Mouse (Mus musculus): Measurements from ENCODE around the gene Ift46.
A peak's percentile ranks its signal among the peaks of the same experiment; 100 is the strongest.

Ift46 gene

DNA sequence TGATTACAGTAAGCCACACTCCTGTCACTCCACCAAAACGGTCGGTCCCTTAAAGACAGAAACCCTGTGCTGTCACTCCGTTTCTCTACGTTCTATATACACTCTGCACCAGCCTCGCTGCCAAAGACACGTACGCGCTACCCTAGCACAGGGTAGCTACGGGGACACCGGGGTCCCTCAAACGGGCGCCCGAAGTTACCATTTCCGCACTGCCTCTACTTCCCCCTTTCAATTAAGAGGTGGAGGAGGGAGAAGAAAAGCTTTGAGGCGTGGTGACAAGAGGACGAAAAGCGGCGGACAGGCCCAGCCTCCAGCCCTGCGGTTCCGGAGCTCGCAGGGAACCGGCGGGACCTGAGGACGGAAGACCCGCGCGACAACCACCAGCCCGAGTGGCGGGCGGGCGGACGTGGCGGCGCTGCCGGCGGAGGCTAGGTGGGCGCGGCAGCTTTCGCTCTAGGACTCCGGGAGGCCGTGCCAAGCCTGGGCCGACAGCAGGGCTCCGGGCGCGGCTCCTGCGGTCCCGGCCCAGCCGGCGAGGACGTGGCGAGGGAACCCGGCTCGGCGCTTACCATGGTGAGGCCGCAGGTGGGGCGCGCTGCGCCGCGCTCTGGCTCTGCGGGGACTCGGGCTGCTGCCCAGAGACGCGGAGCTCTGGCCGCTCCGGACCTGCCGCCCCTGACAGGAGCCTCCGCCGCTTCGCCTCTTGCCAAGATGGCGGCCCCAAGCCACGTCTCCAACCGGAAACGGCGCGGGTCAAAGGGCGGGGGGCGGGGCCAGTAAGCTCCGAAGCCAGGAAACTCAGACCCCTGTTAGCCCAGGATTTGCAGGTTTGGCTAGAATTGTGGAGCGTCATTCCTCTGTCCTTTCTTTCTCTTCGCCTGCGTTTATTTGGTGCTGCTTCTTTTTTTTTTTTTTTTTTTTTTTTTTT, at the start of gene Ift46, which contains the start of gene Arcn1:
Gene Ift46 (plus strand): TSS at position 808 of the 928 bp plus-strand sequence.
Gene Arcn1 (minus strand): TSS at position 745 of the 928 bp plus-strand sequence.
- peak; percentile 96 for DNase-seq (ENCODE audit: inconsistent ontology term)

DNA sequence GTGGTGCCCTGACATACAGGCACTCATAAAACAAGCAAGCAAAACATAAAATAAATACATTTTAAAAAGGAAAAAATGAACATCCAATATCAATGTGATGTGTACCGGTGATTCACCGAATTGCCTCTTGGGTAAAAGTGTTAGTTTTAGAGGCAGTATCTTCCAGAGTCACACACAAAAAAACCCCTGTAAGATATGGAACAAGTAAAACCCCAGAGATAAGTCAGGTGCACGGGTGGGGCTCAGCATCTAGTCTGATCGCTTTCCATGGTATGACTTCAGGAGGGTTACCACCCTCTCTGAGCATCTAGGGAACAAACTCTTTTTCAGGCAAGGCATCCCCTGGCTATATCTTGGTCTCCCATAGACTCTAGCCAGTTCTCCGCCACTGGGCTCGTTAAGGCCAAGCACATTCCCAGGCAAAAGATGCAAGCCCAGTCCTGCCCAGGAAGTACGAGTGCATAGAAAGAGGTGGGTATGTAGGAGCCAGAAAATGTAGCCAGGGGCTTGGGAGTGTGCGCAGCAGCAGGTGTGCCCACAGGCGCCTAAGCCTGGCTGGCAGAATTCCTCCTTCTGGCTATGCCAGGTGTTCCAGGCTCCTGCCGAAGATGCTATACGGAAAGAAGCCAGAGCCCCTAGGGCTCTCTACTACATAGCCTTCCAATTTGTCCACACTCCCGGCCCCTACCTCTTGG, 48.6 kb upstream of the Ift46 start:
- no peak for DNase-seq (ENCODE audit: inconsistent ontology term)

DNA sequence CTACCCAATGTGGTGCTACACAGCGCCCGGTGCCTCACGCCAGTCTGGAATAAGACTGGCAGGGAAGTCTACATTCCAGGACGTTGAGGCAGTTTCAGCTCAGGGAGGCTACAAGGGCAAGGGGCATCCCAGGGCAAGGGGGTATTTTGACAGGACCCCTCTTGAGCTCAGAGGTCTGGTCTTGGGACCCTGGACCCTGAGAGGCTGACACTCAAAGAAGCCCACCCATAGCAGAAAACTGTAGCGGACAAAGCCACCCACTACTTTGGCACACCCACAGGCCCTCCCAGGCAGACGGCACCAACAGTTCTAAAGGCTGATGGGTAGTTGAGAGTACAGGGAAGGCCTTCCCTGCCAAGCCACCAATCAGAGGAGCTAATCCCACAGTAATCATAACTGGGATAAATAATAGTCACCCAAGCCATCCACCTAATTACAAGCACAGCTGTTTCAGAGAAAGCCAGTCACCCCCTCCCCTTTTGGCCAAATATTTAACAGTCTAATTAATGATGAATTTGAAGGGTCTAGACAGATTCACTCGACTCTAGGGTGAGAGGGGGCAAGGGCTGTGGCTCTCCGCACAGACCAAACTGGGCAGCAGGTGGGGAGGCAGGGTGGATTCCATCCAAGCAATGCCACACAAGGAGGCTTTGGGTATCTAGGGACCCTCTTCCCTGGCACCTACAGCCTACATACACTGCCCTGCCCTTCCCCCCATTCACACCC, 47.9 kb upstream of the Ift46 start:
- peak; percentile 69 for DNase-seq (ENCODE audit: inconsistent ontology term)

DNA sequence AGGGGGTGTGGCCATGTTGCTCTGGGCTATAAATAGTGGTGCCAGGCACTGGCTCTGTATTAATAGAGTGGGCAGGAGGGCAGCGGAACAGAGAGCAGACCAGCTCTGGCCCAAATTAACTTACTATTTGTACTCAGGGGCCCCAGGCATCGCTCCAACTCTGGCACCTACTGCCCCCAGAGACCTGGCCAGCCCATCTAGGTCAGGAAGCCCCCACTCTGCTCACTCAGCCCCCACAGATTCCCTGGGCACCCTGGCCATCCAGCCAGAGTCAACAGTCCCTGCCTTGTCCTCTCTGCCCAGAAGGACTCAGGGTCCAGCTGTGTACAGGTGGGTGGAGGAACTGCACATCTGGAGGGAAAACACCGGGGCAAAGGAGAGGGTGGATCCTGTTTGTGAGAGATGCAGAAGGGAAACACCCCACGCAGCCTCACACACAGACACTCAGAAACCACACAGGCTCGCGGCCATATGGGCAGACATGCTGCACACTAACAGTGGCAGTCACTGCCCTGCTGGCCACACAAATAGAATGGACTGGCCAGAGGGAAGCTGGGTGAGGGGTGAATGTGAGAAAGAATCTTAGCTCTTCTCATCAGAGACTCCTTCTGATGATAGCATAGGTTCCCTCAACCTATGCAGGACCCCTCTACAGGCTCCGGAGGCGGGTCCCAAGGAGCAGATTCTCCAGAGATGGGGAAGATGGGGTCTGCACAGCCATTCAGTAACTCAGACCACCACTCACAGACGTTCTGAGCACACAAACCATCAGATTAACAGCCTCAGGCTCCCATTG, 47.2 kb upstream of the Ift46 start:
- no peak for DNase-seq (ENCODE audit: inconsistent ontology term)

DNA sequence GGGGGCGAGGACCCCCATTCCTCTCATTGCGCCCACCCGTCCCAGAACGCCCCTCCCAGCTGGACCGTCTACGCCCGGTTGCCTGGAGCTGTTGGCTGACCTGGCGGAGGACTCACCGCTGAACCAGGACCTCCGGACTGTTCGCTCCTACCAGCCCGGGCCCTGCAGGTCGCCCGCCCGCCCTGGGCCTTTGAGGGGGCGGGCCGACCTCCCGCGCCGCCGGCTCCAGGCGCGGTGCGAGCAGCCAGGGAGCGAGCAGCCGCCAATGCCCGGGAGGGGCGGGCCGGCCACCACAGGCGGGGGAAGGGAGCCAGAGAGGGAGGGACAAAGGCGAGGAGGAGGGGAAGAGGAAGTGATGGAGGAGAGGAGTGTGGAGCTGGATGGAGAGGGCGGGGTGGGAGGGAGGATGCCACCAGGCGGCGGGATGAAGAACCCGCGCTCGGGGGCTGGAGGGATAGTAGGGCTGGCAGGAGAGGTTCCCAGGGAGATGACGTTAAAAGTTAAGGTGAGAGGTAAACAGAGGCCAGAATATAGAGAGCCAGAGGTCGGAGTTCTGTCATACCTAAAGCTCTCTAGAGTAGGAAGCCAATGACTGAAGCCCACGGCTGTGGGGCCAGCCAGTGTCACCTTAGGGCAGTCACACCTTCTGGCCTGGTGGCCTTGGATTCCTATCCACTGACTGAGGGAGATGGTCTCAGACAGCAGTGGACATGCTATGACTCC, 46.4 kb upstream of the Ift46 start:
- peak; percentile 97 for DNase-seq (ENCODE audit: inconsistent ontology term)

DNA sequence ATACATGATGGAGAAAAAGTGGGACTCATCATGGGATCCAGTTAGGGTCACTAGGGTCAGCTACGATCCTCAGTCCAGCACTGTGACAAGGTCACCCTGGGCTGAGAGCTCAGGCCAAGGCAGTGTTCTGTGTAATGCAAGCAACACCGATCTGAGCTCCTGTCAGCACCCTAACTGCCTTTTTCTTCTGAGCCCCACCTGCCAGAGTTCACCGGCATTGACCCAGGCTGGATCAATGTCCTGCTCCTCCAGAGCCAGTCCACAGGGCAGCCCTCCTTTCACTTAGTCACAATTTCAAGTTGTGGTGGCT, 45.9 kb upstream of the Ift46 start:
- DNase-seq (ENCODE audit: inconsistent ontology term), result no peak

DNA sequence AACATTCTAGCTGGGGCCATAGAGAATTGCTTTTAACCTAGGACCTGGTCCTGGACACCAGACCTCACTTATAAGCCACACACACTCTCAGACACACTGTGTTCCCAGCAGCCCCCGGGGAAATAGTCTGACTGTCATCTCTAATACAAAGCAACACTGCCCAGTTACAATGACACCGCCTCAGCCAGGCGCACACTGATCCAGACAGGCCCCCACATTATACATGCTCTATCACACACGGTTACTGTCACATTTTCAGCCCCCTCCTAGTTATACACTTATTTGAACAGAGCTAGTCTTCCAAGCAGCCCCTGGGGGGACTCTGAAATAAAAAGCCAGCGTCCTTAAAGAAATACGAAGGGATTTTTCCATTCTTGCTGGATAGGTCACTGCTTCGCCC, 45.1 kb upstream of the Ift46 start:
- DNase-seq (ENCODE audit: inconsistent ontology term), result no peak

DNA sequence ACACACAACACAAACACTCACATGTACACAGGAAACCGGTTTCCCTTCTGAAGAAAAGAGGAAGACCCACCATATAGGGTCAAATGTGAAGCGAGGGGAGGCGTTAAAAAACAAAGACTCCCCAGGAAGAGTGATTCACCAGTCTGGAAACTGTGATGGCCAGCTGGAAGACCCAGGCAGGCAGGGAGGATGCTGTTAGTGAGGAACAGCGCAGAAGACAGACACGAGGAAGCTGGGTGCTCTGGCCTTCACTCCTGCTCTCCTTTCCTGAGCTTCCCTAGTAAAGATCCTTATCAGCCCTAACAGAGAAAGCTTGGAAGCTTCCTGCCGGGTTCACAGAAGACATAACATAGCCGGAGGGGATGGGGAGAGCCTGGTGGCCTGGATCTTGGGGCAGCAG, 44.7 kb upstream of the Ift46 start:
- peak; percentile 79 for DNase-seq (ENCODE audit: inconsistent ontology term)

DNA sequence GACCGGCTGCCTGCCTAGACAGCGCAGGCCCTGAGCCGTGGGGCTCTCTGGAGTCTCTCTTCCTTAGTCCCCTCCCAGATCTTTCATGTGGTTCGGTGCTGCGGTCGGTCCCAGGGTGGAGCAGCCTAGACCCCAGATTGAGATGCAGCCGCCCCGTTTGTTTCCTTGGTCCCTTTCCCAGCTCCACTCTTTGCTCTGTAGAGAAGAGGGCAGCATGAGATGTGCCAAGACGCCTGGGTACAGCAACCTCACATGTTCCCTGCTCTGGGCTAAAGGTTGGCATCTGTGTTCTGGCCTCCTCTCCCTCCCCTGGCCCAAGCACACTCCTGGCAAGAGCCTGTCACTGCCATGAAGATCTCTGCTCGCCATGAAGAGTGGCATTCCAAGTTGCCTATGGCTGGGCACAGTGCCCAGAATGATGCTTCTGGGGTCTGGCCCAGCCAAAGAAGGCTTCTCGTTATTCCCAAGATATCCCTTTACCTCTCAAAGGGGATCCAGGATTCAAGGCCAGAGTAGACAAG, 44.1 kb upstream of the Ift46 start:
- peak; percentile 70 for DNase-seq (ENCODE audit: inconsistent ontology term)

DNA sequence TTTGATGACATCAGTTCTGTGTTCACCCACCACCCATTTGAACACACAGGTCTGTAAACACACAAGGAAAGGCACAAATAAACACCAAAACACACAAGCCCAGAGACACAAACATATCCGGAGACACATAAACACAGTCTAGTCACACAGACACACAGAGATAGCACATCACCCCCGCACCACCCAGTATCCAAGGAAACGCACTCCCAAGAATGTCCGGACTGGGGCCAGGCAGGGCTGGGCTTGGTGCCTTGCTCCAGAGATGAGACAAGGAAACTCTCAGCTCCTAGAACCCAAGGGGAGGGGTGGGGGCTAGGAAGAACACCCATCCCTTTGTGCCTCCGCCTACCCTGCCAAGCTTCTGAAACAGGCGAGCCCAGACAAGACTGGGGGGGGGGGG, 43.5 kb upstream of the Ift46 start:
- peak; percentile 95 for DNase-seq (ENCODE audit: inconsistent ontology term)

DNA sequence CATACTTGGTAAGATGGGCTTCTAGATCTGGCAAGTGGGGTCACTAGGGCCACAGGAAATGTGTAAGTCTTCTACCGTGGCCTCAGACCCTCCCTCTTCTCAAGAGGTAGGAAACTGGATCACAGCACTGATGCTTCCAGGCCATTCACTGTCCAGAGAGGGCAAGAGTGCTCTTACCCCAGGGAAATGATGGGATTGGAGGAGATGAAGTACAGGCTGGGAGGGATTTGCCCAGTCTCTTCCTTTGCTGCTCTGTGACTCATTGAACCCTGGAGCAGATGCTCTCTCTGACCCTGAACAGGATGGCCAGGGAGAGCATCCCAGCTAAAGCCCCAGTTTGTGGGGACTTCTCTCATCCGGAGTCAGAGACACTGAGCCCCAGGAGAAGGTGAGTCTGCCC, 43.0 kb upstream of the Ift46 start:
- no peak for DNase-seq (ENCODE audit: inconsistent ontology term)

DNA sequence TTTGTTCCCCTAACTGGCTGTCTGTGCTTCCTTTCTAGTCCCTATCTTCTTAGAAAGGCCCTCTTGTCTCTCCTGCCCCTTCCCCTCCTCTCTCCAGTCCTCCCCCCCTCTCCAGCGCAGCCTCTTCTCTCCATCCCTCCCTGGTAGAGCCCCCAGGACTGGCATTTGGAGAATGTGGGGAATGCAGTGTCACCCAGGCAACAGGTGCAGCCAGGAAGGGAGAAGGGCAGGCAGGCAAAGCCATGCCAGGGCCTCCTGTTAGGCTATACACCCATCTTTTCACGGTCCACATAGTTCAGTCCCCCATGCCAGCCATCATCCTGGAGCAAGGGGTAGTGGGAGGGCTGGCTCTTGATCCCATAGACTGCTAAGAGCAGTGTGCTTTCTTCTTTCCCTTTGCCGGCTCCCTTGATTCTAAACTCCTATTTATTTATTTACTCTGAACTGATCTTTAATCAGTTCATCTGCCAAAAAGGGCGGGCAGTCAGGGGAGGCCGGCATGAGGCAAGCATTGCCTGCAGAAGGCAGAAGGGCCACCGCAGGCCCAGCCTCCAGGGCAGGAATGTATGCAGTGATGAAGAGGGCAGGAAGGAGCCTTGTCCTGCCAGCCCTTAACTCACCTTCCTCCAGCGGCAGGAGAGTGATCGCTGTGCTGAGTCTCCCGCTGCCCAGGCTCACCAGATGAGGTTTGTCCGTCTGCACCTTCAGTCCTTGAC, 41.1 kb upstream of the Ift46 start:
- peak; percentile 93 for DNase-seq (ENCODE audit: inconsistent ontology term)

DNA sequence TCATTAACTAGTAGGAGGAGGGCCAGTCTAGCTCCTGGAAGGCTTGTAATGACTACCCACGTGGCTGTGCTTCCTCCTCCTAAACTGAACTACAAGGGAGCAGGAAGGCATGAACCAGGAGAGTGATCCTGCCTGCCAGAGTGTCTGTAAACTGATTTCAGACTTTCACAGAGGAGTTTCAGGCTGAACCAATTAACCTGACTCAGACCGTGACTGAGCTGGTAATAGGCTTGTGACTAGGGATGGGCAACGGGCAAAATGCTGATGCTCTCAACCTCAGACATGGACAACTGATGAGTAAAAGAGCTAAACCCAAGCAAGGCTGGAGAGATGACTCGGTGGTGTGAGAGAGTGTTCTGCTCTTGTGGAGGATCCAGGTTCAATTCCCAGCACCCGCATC, 40.3 kb upstream of the Ift46 start:
- DNase-seq (ENCODE audit: inconsistent ontology term), result no peak

DNA sequence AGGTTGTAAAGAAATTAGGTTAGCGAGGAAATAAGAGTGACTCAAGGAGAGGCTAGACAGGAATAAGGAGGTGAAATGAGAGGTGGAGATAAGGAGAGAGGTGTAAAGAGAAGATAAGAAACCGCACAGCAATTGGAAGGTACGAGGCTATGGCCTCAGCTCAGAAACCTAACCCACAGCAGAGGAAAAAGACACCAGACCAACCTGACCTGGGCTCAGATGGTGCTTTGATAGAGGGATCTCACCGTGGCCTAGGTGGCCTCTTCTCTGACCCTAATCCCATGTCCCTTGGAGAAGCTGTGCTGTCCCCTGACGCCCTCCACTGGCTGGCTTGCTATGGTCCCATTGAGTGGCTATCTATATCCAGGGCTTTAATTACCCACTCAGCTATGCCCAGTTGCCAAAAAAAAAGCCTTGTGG, 35.6 kb upstream of the Ift46 start:
- no peak for DNase-seq (ENCODE audit: inconsistent ontology term)

DNA sequence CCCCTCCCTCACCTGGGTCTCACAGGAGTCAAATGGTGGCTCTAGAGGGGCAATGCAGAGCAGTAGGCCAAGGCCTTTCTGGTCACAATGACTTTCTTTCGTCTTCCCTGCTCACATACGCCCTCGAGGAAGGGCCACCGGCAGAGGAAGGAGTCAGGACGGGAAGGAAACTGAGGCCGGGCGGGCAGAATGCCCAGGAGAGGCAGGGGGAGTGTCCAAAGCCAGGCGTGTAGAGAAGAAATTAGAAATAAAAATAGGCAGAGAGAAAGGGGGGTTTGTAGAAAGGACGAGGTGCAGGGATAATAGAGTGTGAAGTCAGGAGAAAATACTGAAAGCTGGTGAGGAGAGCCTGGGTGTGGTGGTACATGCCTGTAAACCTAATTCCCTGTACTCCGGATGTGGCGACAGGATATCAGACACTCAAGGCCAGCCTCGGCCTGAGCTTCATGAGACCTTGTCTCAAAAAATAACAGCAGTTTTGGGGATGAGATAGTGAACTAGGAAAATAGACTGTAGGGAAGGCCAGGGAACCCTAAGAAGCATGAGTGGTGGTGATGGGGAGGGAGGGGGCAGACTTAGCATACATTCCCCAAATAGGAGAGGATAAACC, 34.7 kb upstream of the Ift46 start:
- no peak for DNase-seq (ENCODE audit: inconsistent ontology term)

DNA sequence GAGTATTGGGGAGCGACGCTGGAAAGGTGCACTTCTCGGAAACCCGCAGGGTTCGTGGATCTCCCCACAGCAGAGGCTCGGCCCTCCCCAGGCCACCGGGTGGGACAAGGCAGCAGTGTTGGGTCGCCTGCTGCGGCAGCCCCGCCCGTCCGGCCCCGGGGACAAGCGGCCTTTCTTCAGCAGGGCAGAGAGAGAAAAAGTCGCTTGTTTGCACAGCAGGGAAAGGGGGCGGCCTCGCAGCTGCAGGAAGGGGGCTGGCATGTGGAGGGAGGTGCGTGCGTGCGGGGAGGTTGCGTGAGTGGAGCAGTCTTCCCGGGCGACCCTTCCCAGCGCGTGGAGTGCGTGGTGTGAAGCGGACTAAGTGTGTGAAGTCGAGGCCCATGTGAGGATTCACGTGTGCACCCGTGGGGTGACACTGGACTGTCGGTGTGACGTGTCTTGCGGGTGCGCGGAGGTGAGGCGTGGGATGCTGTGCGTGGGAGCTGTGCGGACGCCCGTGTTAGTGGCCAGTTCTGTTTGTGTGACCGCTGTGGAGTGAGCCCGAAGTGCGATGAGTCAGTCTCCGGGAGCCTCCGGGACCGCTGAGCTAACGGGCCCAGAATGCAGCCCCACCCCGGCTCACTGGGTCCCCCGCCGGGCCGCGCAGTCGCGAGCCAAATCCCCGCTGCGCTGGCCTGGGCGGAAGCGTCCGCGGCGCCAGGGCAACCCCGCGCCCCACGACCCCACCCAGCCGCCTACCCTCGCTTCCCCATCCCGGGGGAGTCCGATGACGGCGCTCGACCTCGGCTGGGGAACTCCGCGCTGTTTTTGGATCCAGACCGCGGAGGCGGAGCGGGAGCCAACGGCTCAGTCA, 33.8 kb upstream of the Ift46 start:
- peak; percentile 93 for DNase-seq (ENCODE audit: inconsistent ontology term)

DNA sequence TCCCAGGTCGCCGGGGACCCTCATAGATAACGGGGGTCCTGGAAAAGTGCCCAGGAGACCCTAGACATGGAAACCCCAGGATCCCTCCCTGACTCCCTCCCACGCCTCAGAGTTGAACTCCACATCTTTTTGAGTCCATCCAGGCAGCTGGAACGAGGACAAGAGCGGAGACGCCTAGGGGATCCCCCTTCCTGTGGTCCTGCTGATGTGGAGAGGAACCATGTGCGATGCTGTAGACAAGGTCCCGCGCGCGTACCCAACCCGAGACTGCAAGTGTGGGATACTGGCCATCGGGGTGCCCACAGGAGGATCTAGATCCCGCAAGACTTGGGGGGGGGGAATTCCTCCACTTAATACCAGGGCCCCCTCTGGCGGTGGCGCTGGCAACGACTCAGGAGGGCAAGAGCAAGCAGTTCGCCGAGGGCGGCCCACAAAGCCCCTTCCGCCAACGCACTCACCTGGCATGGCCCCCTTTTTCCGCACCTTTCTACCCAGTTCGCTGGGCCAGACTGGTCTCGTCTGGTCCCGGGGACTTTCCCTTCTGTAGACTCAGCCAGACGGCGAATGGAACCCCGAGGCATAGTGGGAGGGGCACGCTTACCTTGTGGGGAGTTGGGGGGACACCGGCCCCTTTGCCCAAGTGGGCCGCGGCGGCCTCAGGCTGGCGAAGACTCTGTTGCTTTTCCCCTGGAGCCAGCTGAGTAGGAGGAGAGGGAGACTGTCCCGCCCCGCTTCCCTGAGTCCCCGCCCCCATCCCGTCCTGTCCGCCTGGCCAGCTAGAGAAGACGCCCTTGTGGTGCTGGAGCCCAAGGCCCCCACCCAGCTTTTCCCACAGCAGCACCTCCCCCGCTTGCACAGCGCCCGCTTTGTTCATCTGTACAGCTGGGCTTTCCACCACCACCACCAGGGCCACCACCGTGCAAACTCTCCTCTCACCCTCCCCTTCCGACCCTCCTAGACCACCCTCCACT, 32.9 kb upstream of the Ift46 start, which contains the start of gene Phldb1:
Gene Phldb1 (minus strand): TSS at position 675 of the 971 bp plus-strand sequence.
- peak; percentile 91 for DNase-seq (ENCODE audit: inconsistent ontology term)
